8 mouse cellular contexts compared by ENCODE assay signal in the genomic region with DNA sequence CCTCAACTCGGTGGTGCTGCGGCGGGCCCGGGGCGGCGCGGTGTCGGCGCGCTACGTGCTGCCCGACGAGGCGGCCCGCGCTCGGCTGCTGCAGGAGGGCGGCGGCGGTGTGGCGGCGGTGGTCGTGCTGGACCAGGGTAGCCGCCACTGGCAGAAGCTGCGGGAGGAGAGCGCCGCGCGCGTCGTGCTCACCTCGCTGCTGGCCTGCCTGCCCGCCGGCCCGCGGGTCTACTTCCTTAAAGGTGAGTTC. TPM values are rescaled to one million over a fixed set of nuclear protein-coding genes. Genes with fewer than 3 reads are reported as not detected.
A peak's percentile ranks its signal among the peaks of the same experiment; 100 is the strongest.
DNase-seq lines count a peak whose midpoint lies in the region; ATAC-seq and TF ChIP-seq lines count a peak whose summit lies in the region.

No protein-coding gene starts in this region.

- no peak for DNase-seq in cerebellum, adult 2 months
- DNase-seq in cerebellum, postnatal 14 days: no peak
- DNase-seq in thymus, adult 2 months: no peak
- no peak for DNase-seq in thymus, postnatal 36 days
- no peak for DNase-seq in liver, postnatal 0 days
- no peak for DNase-seq in B cell, adult 2 months
- no peak for DNase-seq in spleen, adult 12 weeks (ENCODE audit: low spot score)
- DNase-seq in left cerebral cortex, adult 8-10 months (ENCODE audit: low spot score in 2 of 2): no peak

- H3K4me2 ChIP-seq in liver, postnatal 0 days (ENCODE audit: low read depth, low read length): peak overlapping the region; percentile 92

- no peak for TF ChIP-seq POLR2A in cerebellum, adult 2 months (IDR thresholded peaks at IDR 0.05; ENCODE audit: borderline replicate concordance, insufficient read depth, low read length)
- no peak for TF ChIP-seq POLR2A in thymus, adult 2 months (IDR thresholded peaks at IDR 0.05; ENCODE audit: control insufficient read depth, extremely low read depth, insufficient read depth, low read length, poor library complexity)

- peak overlapping the region; percentile 72 for H3K9ac ChIP-seq in liver, postnatal 0 days (replicated peaks)

- H3K36me3 ChIP-seq in thymus, adult 2 months (ENCODE audit: control insufficient read depth, insufficient read depth, low read length): peaks cover 5% of the 10 kb centered on the region
- 0 out of 2 replicates have a peak, but pooled peaks cover 2% of the 10 kb centered on the region for H3K36me3 ChIP-seq in liver, postnatal 0 days (replicated peaks; ENCODE audit: insufficient read depth, low read length)

- no peak for TF ChIP-seq EP300 in liver, postnatal 0 days (IDR thresholded peaks at IDR 0.05; ENCODE audit: low read depth)

- peak overlapping the region; percentile 71 for H3K4me3 ChIP-seq in cerebellum, adult 2 months (replicated peaks; ENCODE audit: insufficient read depth, low read depth, low read length)
- peak overlapping the region; percentile 63 for H3K4me3 ChIP-seq in thymus, adult 2 months (ENCODE audit: control insufficient read depth, insufficient read depth, low read length)
- H3K4me3 ChIP-seq in liver, postnatal 0 days (ENCODE audit: low read depth, low read length): peak overlapping the region; percentile 66

- H3K27me3 ChIP-seq in cerebellum, adult 2 months (ENCODE audit: control insufficient read depth, insufficient read depth, low read length): no peaks in the 10 kb centered on the region
- no peaks in the 10 kb centered on the region for H3K27me3 ChIP-seq in thymus, adult 2 months (ENCODE audit: control insufficient read depth, insufficient read depth, low read length)
- H3K27me3 ChIP-seq in liver, postnatal 0 days (ENCODE audit: insufficient read depth, low read length): peaks cover 9% of the 10 kb centered on the region

- no peak for TF ChIP-seq CTCF in cerebellum, adult 2 months (IDR thresholded peaks at IDR 0.05; ENCODE audit: borderline replicate concordance, insufficient read depth, low read depth, low read length)
- no peak for TF ChIP-seq CTCF in thymus, adult 2 months (IDR thresholded peaks at IDR 0.05; ENCODE audit: borderline replicate concordance, control insufficient read depth, extremely low read depth, insufficient read depth, low read length, poor library complexity)
- no peak for TF ChIP-seq CTCF in liver, postnatal 0 days (IDR thresholded peaks at IDR 0.05; ENCODE audit: low read depth)

- WGBS in cerebellum, adult 2 months: under 1% methylated on average over 34 of the region's 36 CpGs
- 1% methylated on average over 36 of the region's 36 CpGs for WGBS in thymus, adult 2 months
- 0% methylated on average over 19 of the region's 36 CpGs for WGBS in liver, postnatal 0 days (ENCODE audit: insufficient replicate concordance)

- H3K27ac ChIP-seq in cerebellum, adult 2 months (ENCODE audit: insufficient read depth, low read length): peak overlapping the region; percentile 79
- no peak overlapping the region for H3K27ac ChIP-seq in thymus, adult 2 months (ENCODE audit: control insufficient read depth, insufficient read depth, low read length)
- H3K27ac ChIP-seq in liver, postnatal 0 days (ENCODE audit: low read depth): no peak overlapping the region

- no peak; the same call in 1 of the 2 replicates for ATAC-seq in liver, postnatal 0 days

- peaks cover 2% of the 10 kb centered on the region; the same call in 1 of the 2 replicates for H3K4me1 ChIP-seq in cerebellum, adult 2 months (ENCODE audit: control insufficient read depth, insufficient read depth, low read length)
- H3K4me1 ChIP-seq in thymus, adult 2 months (replicated peaks; ENCODE audit: control insufficient read depth, insufficient read depth, low read length): peaks cover 35% of the 10 kb centered on the region
- peaks cover 33% of the 10 kb centered on the region for H3K4me1 ChIP-seq in liver, postnatal 0 days (ENCODE audit: insufficient read depth)

- no peaks in the 10 kb centered on the region for H3K9me3 ChIP-seq in liver, postnatal 0 days (ENCODE audit: low read length)

RNA-seq across cellular contexts. Expression of gene Dusp5, which starts 0.5 kb away (rescaled TPM):
- polyA plus RNA-seq in cerebellum, adult 2 months (2012; rRNA removed): 80.4 and 87.9 TPM in 2 replicates
- 46.7 and 57.6 TPM in 2 replicates for polyA plus RNA-seq in thymus, adult 2 months (2012; rRNA removed)
- 2.7 and 3.4 TPM in 2 replicates for polyA plus RNA-seq in liver, postnatal 0 days (2015; fragmentation: Nextera tagmentation; extraction: Ambion mirVana)
- total RNA-seq in left cerebral cortex, adult 8-10 months (2022): 10 to 100 TPM in 2 of 4 experiments, 1 to 10 TPM in 2; 7.8 to 12.1 (median 10.0) TPM

RNA-seq across cellular contexts. Expression of gene Nutf2-ps1, which starts 59.5 kb away (rescaled TPM):
- polyA plus RNA-seq in cerebellum, adult 2 months (2012; rRNA removed): 17.0 and 17.3 TPM in 2 replicates
- polyA plus RNA-seq in thymus, adult 2 months (2012; rRNA removed): 171 and 197 TPM in 2 replicates
- polyA plus RNA-seq in liver, postnatal 0 days (2015; fragmentation: Nextera tagmentation; extraction: Ambion mirVana): 86.8 and 101 TPM in 2 replicates
- total RNA-seq in left cerebral cortex, adult 8-10 months (2022): 10 to 100 TPM; 41.8 to 54.3 (median 47.0) TPM

Comparison
In these comparisons a context has a peak if more than half of its experiments do, and no peak if none do; other contexts are left out.
1. RNA of gene Dusp5, which starts 0.5 kb away (polyA plus RNA-seq): 80.4 to 87.9 TPM in cerebellum, adult 2 months and 46.7 to 57.6 TPM in thymus, adult 2 months; 2.7 to 3.4 TPM in liver, postnatal 0 days; every median in the first group is over 10 times any median in the second.
2. Peak in every context shown above with its lines, with median percentiles within 50 percentile points of each other: H3K4me3 ChIP-seq.